Mouse (Mus musculus): ENCODE results near the gene Ano7. TPM values are rescaled to one million over a fixed set of nuclear protein-coding genes. Genes with fewer than 3 reads are reported as not detected.

The Ano7 gene
- 1.3 TPM for polyA plus RNA-seq (2015; fragmentation: Illumina TruSeq; extraction: RNeasy Lipid Tissue Mini Kit (QIAGEN cat#74804); ENCODE audit: insufficient read depth, low replicate concordance)

GRCm38 (mm10) chr1:93373665-93374064, at the start of gene Ano7:
Gene Ano7, plus strand, starts transcription at chr1:93373930.

GRCm38 (mm10) chr1:93342648-93343503, 30.9 kb upstream of the Ano7 start, which contains the start of the genes Ppp1r7 and Pask:
Gene Ppp1r7, plus strand, starts transcription at chr1:93342854.
Gene Pask, minus strand, starts transcription at chr1:93343482.

Other genes with a start within 250 kb of the Ano7 start
- gene Agxt, start 238.7 kb upstream of the Ano7 start, polyA plus RNA-seq (2015; fragmentation: Illumina TruSeq; extraction: RNeasy Lipid Tissue Mini Kit (QIAGEN cat#74804); ENCODE audit: insufficient read depth, low replicate concordance): not detected
- not detected for gene 2310007B03Rik, start 213.0 kb upstream of the Ano7 start, polyA plus RNA-seq (2015; fragmentation: Illumina TruSeq; extraction: RNeasy Lipid Tissue Mini Kit (QIAGEN cat#74804); ENCODE audit: insufficient read depth, low replicate concordance)
- 0.30 TPM for gene Crocc2, start 205.2 kb upstream of the Ano7 start, polyA plus RNA-seq (2015; fragmentation: Illumina TruSeq; extraction: RNeasy Lipid Tissue Mini Kit (QIAGEN cat#74804); ENCODE audit: insufficient read depth, low replicate concordance)
- 35.9 TPM for gene Sned1, start 138.1 kb upstream of the Ano7 start, polyA plus RNA-seq (2015; fragmentation: Illumina TruSeq; extraction: RNeasy Lipid Tissue Mini Kit (QIAGEN cat#74804); ENCODE audit: insufficient read depth, low replicate concordance)
- 21.9 TPM for gene Mterf4, start 68.0 kb upstream of the Ano7 start, polyA plus RNA-seq (2015; fragmentation: Illumina TruSeq; extraction: RNeasy Lipid Tissue Mini Kit (QIAGEN cat#74804); ENCODE audit: insufficient read depth, low replicate concordance)
- 33.8 TPM for gene Ppp1r7, start 31.1 kb upstream of the Ano7 start, polyA plus RNA-seq (2015; fragmentation: Illumina TruSeq; extraction: RNeasy Lipid Tissue Mini Kit (QIAGEN cat#74804); ENCODE audit: insufficient read depth, low replicate concordance)
- 2.4 TPM for gene Pask, start 30.4 kb upstream of the Ano7 start, polyA plus RNA-seq (2015; fragmentation: Illumina TruSeq; extraction: RNeasy Lipid Tissue Mini Kit (QIAGEN cat#74804); ENCODE audit: insufficient read depth, low replicate concordance)
- gene Hdlbp, start 104.9 kb downstream of the Ano7 start, polyA plus RNA-seq (2015; fragmentation: Illumina TruSeq; extraction: RNeasy Lipid Tissue Mini Kit (QIAGEN cat#74804); ENCODE audit: insufficient read depth, low replicate concordance): 104 TPM
- 3.4 TPM for gene Farp2, start 138.1 kb downstream of the Ano7 start, polyA plus RNA-seq (2015; fragmentation: Illumina TruSeq; extraction: RNeasy Lipid Tissue Mini Kit (QIAGEN cat#74804); ENCODE audit: insufficient read depth, low replicate concordance)

Measured in spleen, adult 10 weeks (tissue).